Mouse (Mus musculus) stomach, embryonic 15.5 days (tissue): Measurements from ENCODE around the gene Park7. TPM values are rescaled to one million over a fixed set of nuclear protein-coding genes. Genes with fewer than 3 reads are reported as not detected.

Experiments
- ATAC-seq: fragments of 200-750 bp; cut with Nextera tagmentation; 2 replicates; pipeline ENCODE4 v1.8.0; 2017; ENCODE audit warnings: low read depth, moderate number of reproducible peaks, moderate TSS enrichment; ENCODE audit not compliant: insufficient read depth, low FRiP score
- H3K27ac ChIP-seq: fragments of 300-500 bp; sonication (generic); 2 replicates; pipeline ENCODE4 v1.5.1; 2015; ENCODE audit warnings: mild to moderate bottlenecking, inconsistent platforms
- H3K27me3 ChIP-seq: fragments of 300-500 bp; sonication (generic); replicated peaks from 2 replicates; pipeline ENCODE4 v1.6.1; 2015; ENCODE audit warnings: inconsistent platforms
- H3K36me3 ChIP-seq: fragments of 300-500 bp; sonication (generic); 2 replicates; pipeline ENCODE4 v1.6.1; 2015; ENCODE audit warnings: inconsistent platforms
- H3K4me1 ChIP-seq: fragments of 300-500 bp; sonication (generic); 2 replicates; pipeline ENCODE4 v1.6.1; 2015; ENCODE audit warnings: inconsistent platforms
- H3K4me2 ChIP-seq: fragments of 300-500 bp; sonication (generic); 2 replicates; pipeline ENCODE4 v1.6.1; 2015; ENCODE audit warnings: mild to moderate bottlenecking, inconsistent platforms
- H3K4me3 ChIP-seq: fragments of 300-500 bp; sonication (generic); replicated peaks from 2 replicates; pipeline ENCODE4 v1.5.1; 2015; ENCODE audit warnings: inconsistent platforms
- H3K9ac ChIP-seq: fragments of 300-500 bp; sonication (generic); 2 replicates; pipeline ENCODE4 v1.6.1; 2015; ENCODE audit warnings: inconsistent platforms
- H3K9me3 ChIP-seq: fragments of 300-500 bp; sonication (generic); 2 replicates; pipeline ENCODE4 v1.6.1; 2016; ENCODE audit warnings: inconsistent platforms
- WGBS: fragments of 180-500 bp; shearing (Covaris S2); methylation state at CpG from one replicate; pipeline ENCODE4 v1.1.7; 2015; 5-methylcytosine and 5-hydroxymethylcytosine counted together
- polyA plus RNA-seq: library from polyadenylated mRNA; unstranded; fragments of >200 nt; fragmentation: Nextera tagmentation; extraction: Ambion mirVana; gene quantifications from 2 replicates; pipeline ENCODE4 v1.2.1, GENCODE M21; 2015

Park7 gene
- polyA plus RNA-seq, 1 experiment from 2014 or later, result 424 TPM

DNA sequence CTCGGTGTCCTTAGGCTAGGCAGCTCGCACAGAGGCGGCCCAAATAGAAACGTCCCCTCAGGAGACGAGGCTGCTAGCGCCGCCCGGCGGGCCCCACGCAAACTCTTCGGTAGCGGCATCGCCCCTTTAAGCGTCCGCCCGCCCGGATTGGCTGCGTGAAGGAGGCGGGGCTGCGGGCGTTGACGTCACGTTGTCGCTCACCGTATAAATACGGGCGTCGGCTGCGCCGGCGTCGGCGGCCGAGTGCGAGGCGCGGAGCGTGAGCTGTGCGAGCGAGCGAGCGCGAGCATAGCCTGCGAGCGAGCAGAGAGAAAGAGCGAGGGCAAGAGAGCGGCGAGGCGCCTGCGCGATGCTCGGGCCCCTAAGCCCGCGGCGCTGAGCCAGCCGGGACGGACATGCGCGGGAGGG lies 59.4 kb downstream of the Park7 start:
- peak overlapping the region; percentile 99 for H3K27ac ChIP-seq
- peak overlapping the region; percentile 89 for H3K4me3 ChIP-seq
- peak; percentile 87 for ATAC-seq
- no peaks in the 10 kb centered on the region for H3K9me3 ChIP-seq
- WGBS, result under 1% methylated on average over 44 of the region's 59 CpGs
- H3K9ac ChIP-seq, result peak overlapping the region; percentile 90
- no peaks in the 10 kb centered on the region for H3K27me3 ChIP-seq
- H3K4me1 ChIP-seq, result peaks cover 5% of the 10 kb centered on the region; the same call in 1 of the 2 replicates
- peak overlapping the region; percentile 71 for H3K4me2 ChIP-seq
- H3K36me3 ChIP-seq, result no peaks in the 10 kb centered on the region

DNA sequence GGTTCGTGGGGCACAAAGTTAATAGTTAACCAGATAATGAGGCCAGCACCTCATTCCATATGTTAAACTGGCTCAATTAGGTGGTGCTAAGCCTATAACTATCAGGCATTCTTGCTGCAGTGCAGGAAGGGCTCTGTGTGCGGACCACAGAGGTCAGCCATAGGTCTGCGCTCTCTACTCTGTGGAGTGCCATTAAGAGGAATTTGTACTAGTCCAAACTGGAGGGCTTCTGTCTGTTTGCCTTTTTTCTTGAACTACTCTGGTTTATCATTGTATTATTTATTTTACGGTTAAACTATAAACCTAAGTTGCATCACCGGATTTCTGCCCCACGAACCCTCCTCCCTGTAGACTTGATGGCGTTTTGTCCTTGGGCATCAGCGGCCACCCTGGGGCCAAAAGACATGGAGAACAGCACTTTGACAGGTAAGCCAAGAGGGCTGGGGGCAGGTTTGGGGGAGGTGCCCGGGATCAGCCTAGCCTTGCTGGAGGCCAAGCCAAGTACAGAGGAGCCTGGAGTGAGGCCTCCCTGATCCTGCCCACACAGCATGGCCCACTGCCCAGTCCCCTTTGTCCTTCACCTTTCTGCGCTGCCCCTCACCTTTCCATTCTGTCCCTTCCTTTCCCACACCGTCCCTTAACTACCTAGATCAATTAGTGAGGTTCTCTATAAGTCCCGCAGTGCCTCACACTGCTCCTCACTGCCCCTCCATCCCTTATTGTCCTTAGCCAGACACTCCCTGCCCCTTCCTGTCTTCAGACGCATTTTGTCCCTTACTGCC lies 60.4 kb downstream of the Park7 start, which contains the start of gene Errfi1:
Gene Errfi1 (plus strand): TSS at position 240 of the 782 bp plus-strand sequence.
- ATAC-seq, result peak; percentile 70
- 50% methylated on average over 13 of the region's 13 CpGs for WGBS
- peak within 1 kb of the TSS; percentile 99 for H3K27ac ChIP-seq
- peaks cover 5% of the 10 kb centered on the region; the same call in 1 of the 2 replicates for H3K4me1 ChIP-seq
- peak within 1 kb of the TSS; percentile 71 for H3K4me2 ChIP-seq
- no peaks in the 10 kb centered on the region for H3K9me3 ChIP-seq
- H3K4me3 ChIP-seq, result peak within 1 kb of the TSS; percentile 89
- no peak within 1 kb of the TSS for H3K9ac ChIP-seq
- H3K27me3 ChIP-seq, result no peaks in the 10 kb centered on the region
- H3K36me3 ChIP-seq, result no peaks in the 10 kb centered on the region

DNA sequence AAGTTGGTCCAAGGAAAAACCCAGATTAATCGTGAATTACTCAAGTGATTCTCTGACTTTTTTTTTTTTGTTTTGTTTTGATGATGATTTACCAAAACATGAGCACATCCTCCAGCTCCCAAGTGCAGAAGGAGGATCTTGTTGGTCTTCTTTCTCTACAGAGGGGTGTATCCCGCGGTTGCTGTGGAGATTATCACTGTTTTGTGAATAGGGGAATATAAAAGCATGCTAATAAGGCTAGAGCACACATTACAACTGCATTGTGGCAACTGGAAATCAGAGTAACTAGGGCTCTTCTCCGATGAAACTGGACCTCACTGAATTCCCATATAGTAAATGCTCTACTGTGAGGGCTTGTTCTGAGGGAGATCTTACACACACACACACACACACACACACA lies 61.8 kb downstream of the Park7 start:
- 0 out of 2 replicates have a peak, but pooled peaks cover 5% of the 10 kb centered on the region for H3K4me1 ChIP-seq
- H3K27ac ChIP-seq, result peak overlapping the region; percentile 99
- ATAC-seq, result no peak
- H3K4me3 ChIP-seq, result no peak overlapping the region
- H3K27me3 ChIP-seq, result no peaks in the 10 kb centered on the region
- H3K36me3 ChIP-seq, result no peaks in the 10 kb centered on the region
- H3K9ac ChIP-seq, result no peak overlapping the region
- no peaks in the 10 kb centered on the region for H3K9me3 ChIP-seq
- no peak overlapping the region for H3K4me2 ChIP-seq
- WGBS, result 59% methylated on average over 4 of the region's 4 CpGs

DNA sequence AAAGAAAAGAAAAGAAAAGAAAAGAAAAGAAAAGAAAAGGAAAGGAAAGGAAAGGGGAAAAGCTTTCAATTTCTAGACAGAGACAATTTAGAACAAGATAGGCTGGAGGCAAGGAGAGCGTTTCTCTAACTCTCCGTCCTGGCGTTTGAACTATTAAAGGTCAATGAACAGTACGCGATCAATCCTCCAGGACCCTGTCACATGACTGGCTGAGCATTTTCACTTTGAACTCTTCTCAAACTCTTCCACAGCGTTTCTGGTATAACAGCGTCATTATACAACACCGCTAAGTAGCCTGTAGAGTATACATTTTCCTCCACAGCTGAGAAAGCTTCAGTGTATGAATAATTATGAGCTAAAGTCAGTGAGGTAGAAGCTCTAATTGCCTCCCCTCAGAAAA lies 62.2 kb downstream of the Park7 start:
- Histone ChIP-seq H3K4me2 (no peak overlapping the region), H3K9me3 (no peaks in the 10 kb centered on the region), H3K27ac (no peak overlapping the region), H3K36me3 (no peaks in the 10 kb centered on the region), H3K9ac (no peak overlapping the region), H3K4me1 (0 out of 2 replicates have a peak, but pooled peaks cover 5% of the 10 kb centered on the region), H3K4me3 (no peak overlapping the region), H3K27me3 (no peaks in the 10 kb centered on the region)
- ATAC-seq, result no peak
- WGBS, result 44% methylated on average over 8 of the region's 8 CpGs

DNA sequence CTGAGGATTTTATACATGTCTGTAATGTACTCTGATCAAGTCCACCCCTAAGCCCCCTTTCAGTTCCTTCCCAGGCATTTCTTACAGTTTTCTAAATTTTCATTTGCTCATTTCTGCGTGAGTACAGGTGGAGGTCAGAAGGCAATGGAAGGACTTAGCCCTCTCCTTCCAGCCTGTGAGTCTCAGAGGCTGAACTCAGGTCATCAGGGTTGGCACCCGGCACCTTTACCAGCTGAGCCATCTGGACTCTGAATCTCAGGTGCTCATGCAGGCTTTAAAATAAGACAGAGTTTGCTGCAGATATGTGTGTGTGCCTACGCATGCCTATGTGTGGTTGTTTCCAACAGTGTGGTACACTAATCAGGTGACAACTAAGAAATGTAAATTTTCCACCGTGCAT lies 63.3 kb downstream of the Park7 start:
- ATAC-seq, result no peak
- H3K36me3 ChIP-seq, result no peaks in the 10 kb centered on the region
- no peak overlapping the region for H3K4me3 ChIP-seq
- no peak overlapping the region for H3K4me2 ChIP-seq
- H3K27me3 ChIP-seq, result no peaks in the 10 kb centered on the region
- H3K27ac ChIP-seq, result no peak overlapping the region; the same call in 1 of the 2 replicates
- H3K4me1 ChIP-seq, result 0 out of 2 replicates have a peak, but pooled peaks cover 5% of the 10 kb centered on the region
- H3K9ac ChIP-seq, result no peak overlapping the region
- 86% methylated on average over 4 of the region's 4 CpGs for WGBS
- no peaks in the 10 kb centered on the region for H3K9me3 ChIP-seq

DNA sequence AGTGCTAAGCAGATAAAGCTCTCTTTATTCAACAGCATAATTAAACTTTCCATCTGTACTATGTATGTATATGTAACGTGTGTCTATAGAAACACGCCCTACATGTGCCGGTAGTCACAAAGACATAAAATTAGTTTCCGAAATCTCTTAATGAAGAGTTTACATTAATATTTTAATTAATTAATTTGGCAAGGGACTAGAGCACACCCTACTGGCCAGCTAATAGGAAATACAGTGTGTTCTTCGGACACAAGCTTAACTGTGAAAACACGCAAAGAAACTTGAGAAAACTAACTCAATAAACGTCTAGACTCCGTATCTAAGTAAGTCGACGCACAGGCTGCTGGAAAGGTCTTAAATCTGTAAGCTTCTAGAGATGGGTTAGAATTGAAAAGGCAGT lies 64.3 kb downstream of the Park7 start:
- ATAC-seq, result no peak
- Histone ChIP-seq H3K9me3 (no peaks in the 10 kb centered on the region), H3K27me3 (no peaks in the 10 kb centered on the region), H3K27ac (no peak overlapping the region), H3K4me3 (no peak overlapping the region), H3K36me3 (no peaks in the 10 kb centered on the region), H3K4me1 (0 out of 2 replicates have a peak, but pooled peaks cover 5% of the 10 kb centered on the region), H3K9ac (no peak overlapping the region), H3K4me2 (no peak overlapping the region)
- WGBS, result 46% methylated on average over 10 of the region's 10 CpGs

Other genes starting within 250 kb of the Park7 start
- 32.3 and 33.4 TPM in 2 replicates for gene Errfi1, start 60.5 kb downstream of the Park7 start, polyA plus RNA-seq
- gene Tnfrsf9, start 125 bp upstream of the Park7 start, polyA plus RNA-seq, result 0.98 and 1.2 TPM in 2 replicates
- not detected in 2 replicates for gene Uts2, start 82.7 kb upstream of the Park7 start, polyA plus RNA-seq
- 5.6 and 5.7 TPM in 2 replicates for gene Per3, start 130.2 kb upstream of the Park7 start, polyA plus RNA-seq
- 129 and 133 TPM in 2 replicates for gene Vamp3, start 143.5 kb upstream of the Park7 start, polyA plus RNA-seq
- not detected in 2 replicates for gene Gm13090, start 175.1 kb upstream of the Park7 start, polyA plus RNA-seq